Mouse (Mus musculus): ENCODE data around the gene Gm10964.
A peak's percentile ranks its signal among the peaks of the same experiment; 100 is the strongest.

Gene Gm10964

DNA sequence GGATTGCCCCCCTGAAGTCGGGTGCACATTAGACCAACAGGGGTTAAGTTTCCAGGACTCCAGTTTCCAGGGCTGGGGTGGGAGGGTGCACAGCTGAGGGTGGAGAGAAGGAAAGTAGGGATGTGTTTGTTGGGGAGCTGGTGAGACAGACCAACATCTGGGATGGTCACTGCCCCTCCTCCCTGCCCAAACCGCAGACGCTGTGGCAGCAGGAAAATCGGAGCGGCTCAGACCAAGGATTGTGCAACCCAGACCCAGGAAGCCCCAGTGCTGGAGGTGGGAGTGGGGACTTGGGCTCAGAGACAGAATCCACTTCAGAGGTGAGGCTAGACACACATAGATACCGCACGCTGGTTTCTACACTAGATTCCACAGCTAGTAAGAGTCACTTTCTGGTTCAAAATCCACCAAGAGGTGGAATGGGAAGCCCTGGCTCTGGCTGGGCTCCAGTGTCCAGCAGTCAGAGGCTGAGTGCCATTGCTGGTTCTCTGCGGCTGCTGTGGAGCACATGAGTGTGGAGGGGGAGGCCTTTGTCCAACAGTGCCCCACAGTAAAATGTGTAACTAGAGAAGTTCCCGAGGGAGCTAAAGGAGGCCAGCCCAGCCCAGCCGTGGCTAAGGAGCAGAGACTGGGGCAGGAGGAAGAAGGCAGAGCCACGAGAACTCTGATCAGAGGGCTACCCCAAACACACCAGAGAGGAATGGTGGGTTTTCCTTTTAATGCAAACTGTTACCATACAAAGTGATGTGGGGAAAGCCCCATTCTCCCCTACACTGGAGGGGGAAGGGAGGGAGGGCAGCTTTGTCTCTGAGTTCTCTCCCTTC, 4.3 kb upstream of the Gm10964 start:
- ATAC-seq (ENCODE audit: low TSS enrichment) = no peak

DNA sequence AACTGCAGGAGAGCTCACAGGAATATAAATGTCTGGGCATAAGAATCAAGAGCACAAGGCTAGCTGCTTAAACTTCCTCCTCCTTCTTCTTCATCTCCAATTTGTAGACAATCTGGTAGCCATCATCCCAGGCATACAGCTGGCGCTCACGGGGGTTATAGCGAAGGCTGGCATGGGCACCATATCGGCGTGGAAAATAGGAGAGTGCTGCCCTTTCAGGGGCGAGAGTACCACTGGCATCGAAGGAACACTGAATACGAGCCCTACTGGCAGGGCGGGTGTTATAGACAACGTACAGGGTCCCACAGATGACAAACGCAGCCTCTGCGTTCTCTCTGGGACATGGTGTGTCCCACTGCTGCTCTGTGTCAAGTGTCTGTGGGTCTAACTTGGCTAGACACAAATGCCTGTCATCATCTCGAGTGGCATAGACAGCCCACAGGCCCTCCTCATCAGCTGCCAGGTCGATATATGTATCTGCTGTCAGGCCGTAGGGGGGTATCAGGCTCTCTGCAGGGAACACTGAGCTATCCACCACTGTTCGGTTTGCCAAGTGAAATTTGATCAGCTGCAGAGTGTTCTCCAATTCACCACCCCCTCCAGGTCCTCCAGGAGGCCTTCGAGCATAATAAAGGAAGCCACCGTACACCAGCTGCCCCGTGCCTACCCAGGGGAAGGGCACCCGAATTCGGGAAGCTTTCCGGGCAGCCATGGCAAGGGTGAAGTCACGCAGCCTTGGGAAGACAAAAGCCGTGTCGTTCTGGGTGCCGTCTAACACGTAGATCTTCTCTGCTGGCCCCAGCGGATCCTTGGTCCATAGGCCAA, 3.2 kb upstream of the Gm10964 start:
- no peak for ATAC-seq (ENCODE audit: low TSS enrichment)

DNA sequence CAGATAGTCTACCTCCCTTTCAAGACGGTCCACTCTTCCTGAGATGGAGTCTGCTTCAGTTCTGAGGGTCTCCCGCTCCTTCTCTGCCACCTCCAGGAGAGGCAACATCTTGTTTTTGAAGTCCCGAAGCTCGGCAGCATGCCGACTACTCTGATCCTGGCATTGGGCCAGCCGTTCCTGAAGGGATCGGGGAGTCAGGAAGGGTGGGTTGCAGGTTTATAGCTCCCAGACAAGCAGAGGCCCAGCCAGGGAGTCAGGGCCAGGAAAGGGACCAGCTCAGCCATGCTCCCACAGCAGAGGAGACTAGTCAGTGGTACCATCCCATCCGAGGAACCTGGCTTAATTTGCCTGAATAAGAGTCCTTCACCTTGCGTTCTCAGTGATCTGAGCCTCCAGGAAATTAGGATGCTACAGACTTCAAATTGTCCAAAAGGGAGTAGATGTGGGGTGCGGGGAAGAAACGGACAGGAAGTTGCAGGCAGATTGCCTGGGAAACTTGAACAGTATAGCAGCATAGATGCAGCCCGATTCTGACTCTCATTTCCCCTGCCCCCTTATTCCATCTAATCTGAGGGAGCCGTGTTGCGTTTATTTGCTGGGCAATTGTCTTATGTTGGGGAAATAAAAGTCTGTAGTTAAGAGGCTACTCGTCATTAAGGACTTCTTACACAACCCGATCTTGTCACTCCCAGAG, 2.0 kb upstream of the Gm10964 start:
- no peak for ATAC-seq (ENCODE audit: low TSS enrichment)

DNA sequence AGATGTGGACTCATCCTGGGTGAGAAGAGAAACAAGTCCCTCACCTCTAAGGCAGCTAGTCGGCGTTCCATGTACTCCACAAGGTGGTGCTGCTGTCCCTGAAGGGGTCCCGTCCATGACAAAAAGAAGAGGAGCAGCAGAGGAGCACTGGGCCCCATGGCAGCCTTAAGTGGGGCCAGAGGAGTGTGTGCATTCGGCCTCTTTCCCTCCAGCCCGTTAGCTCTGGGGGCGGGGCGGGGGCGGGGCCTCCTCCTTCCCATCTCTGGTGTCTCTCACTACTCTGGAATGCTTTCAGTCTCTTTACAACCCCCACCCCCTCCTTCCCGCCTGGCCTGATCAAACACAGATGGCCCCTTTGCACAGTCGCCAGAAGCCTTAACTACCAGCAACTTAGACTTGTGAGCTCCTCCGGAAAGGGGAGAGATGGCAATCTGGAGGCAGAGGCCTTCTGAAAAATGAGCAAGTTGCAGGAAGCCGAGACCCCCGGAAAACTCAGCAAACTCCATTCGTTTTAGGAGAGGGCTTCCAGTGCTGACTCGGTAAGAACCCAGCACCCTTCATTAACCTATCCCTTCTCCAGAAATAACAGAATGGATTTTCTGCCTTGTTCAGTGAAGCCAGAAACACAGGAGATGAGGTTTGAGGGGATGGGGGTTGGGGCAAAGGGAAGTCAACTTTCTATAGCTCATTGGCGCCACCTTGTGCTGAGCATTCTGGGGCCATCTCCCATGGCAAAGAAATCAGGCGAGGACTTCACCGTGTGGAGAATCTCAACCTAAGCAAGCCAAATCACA, 1.2 kb upstream of the Gm10964 start, which contains the start of gene Olfml3:
TSS of gene Olfml3 (minus strand) at position 224 of the 794 bp plus-strand sequence.
- peak; percentile 72 for ATAC-seq (ENCODE audit: low TSS enrichment)

DNA sequence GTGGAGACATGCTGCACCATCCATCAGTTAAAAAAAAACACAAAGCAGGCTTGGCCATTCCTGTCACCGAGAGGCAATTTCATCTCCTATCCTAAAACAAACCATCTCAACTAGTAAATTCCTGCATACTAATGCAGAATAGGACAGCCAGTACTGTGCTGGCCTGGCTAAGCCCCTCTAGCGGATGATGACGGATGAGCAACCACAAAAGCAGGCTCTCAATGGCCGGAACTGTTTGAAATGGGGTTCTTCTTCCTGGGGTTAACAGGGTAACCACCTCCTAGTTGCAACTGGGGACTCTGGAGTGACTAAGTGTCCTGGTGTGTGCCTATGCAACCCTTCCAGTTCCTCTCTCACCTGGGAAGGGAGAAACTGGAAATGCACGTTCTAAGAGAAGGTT, 1.2 kb downstream of the Gm10964 start:
- ATAC-seq (ENCODE audit: low TSS enrichment) = no peak

DNA sequence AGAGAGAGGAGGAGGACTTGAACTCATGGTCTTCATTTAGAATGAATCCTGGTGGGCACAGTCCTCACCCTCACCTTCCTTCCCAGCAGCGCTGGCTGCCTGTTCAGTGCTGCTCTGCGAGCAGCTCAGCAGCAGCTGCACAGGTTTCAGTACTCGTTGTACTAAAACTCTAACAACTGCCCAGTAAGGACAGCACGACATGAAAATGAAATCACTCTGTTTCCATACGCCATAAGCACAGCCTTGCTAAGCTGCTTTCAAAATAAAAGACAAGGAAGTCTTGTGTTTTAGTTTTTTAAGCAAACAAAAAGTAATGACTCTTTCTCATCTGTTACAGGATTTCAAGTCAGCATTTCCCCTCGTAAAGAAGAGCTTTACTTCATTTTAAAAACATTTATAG, 4.0 kb downstream of the Gm10964 start:
- no peak for ATAC-seq (ENCODE audit: low TSS enrichment)

DNA sequence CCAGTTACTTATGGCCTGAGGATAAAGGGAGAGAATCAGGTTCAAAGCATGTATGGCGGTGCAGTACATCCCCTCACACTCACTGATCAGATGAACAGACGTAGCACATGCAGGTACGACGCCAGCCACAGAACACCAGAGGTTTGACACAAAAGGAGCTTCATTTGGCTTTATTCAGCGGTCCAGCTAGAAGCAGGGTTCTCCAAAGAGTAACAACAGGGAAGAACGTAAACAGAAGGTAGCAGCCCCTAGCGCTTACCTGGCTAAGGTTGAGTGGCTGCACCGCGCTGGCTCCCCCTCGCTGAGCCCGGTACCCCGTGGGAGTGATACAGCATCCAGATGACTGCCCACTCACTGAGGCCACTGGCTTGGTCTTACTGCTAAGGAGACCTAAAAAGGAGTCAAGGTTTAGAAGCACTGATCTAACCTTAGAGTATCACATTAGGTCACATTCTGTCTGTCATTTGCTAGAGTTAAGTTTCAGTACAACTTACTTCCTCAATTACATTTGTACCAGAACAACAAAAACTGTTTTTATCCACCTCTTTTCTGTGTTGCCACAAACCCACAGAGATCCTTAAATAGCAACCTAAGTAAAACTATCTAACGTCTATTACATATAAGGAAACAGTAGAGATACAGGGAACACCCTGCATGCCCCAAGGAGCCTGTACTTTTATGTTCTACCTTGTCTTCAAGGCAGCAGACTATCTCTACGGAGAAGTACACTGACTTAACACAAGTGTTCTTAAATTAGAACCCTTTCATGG, 6.0 kb downstream of the Gm10964 start:
- 0 out of 2 replicates have a peak, but pooled peaks have one; percentile 38 for ATAC-seq (ENCODE audit: low TSS enrichment)

DNA sequence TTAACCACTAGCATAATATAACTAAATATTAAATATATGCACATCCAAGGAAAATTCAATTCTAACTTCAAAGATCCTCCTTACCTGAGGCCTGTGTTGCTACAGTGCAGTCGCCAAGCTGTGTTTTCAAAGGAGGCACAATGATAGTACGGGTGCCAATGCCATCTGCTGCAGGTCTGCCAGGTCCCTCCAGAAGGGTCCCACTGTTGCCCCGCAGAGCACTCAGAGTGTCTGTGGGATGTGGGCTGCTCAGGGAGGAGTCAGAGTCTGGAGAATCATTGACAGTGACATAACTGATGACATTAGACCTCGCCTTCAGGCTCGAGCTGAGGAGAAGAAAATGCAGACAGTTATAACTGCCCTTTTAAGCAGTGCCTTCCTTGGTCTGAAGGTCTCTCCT, 7.5 kb downstream of the Gm10964 start:
- no peak for ATAC-seq (ENCODE audit: low TSS enrichment)

DNA sequence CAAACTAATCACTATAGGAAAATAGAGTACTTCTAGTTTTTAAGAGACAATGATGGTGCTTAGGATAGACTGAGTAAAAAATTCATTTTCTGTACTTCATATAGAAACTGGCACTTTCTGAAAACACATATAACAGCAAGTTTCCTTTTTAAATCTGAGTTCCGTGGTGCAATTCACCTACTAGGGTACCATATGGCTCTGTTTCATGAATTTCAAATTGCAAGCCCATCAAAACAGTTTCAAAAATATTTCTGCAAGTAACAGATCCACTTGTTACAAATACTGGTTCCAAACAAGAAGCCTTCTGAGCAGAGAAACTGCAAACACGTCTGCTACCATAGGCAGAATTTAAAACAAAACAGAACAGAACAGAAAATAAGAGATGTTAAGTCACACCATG, 12.4 kb downstream of the Gm10964 start:
- ATAC-seq (ENCODE audit: low TSS enrichment) = peak; percentile 76

DNA sequence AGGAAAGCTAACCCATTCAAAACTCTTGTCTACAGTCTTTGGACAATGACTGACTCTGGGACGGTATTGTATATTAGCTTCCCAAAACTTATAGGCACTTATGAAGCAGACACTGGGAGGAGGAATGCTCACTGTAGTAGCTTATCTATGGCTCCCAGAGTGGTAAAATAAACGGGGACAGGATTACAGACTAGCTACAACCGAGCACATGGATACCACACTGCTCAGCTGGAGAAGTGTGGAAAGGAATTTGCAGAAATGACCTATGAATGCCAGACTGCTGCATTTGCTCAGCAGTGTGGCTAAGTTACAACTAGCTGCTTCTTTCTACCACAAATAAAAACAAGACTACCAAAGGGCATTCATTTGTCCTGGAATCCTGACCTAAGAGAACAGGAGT, 16.2 kb downstream of the Gm10964 start:
- no peak for ATAC-seq (ENCODE audit: low TSS enrichment)

DNA sequence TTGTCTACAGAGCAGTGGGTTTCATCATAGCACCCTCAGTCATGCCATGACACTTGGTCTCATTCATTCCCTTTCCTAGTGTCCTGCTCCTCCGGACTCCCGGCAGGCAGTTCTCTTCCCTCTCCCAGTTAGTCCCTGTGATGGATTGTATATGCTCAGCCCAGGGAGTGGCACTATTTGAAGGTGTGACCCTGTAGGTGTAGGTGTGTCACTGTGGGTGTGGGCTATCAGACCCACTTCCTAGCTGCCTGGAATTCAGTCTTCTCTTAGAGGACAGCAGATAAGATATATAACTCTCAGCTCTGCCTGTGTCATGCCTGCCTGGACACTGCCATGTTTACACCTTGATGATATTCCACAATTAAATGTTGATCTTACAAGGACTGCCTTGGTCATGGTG, 17.8 kb downstream of the Gm10964 start:
- ATAC-seq (ENCODE audit: low TSS enrichment) = no peak

DNA sequence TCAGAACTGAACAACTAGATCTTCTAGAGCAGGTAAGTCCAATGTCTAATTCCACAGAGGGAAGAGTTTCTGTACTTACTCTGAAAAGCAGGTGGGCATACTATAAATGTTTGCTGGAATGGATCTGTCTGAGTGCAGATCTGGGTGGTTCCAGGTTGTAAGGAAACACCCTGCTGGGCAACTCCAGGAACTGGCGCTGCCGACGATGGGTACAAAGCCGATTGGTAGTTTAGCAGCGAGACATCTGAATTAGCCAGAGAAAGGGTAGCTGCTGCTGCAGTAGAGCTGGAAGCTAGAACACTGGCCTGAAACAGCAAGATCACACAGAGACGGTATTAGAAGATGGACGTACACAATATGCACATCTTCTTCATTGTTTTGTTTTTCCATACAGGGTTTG, 19.3 kb downstream of the Gm10964 start:
- ATAC-seq (ENCODE audit: low TSS enrichment) = no peak

DNA sequence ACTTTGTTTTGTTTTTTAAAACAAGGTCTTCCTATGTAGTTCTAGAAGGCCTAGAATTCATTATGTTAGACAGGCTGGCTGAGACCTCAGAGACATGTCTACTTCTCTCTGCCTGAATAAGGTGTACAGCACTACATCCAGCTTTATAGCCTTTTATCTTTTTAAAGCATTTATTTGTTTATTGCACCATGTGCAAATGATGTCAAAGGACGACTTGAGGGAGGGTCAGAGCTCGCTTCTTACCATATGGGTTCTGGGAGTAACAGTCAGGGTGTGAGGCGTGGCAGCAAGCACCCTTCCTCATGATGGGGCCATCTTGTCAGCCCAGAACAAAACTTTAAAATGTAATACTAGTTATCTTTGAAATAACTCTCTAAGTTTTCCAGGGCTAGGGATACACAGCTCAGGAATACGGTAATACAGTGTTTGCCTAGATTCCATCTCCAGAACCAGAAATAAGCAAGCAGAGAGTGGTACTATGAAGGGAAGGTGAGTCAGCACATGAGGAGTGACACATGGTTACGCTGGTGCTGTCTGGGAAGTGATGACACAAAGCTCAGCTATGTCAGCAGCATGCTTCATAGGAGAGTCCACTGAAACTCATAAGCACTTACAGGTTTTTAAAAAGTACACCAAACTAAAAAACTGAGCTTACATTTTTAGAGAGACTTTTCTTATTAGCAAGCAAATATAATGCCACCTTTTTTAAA, 20.2 kb downstream of the Gm10964 start:
- ATAC-seq (ENCODE audit: low TSS enrichment) = no peak

DNA sequence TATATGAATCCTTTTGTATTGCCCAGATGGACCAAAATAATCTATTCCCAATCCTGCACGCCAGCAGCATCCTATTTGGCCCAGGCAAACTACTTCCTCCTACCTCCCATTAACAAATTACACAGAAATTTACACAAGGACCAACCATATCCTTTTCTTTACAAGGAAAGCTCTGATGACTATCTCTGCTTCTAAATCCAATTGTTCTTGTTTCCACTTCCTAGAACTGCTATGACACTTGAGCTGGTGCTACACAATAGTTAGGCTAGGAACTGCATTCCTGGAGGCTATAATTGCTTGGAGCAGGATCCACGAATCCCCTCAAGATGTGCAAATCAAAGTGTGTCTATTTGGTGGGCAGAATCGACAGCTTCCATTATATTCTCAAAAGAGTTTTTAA, 27.6 kb downstream of the Gm10964 start:
- ATAC-seq (ENCODE audit: low TSS enrichment) = no peak

DNA sequence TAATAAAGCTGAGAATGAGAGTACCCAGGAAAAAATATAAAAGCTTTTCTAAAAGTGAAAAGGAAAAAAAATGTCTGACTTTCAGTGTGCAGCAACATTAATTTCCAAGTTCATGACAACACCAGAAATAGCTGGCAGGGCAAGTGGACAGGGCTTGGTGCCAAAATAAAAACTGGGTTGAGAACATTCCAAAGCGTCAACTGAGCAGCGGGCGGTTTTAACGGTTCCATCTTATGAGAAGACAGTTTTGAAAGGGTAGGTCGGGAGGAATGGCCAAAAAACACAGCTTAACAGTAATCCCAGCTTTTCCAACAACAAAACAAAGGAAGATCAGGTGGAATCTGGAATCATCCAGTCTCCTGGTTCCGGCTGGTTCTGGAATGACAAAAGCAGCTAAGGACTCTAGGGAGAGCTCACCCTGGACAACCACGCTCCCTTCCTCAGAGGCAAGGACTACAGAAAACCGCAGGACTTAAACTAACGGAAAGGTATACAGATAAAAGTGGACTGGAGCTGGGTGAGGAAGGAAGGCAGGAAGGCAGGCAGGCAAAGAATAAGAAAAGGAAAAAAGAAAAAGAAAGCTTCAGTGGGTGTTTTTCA, 32.5 kb downstream of the Gm10964 start:
- no peak for ATAC-seq (ENCODE audit: low TSS enrichment)

DNA sequence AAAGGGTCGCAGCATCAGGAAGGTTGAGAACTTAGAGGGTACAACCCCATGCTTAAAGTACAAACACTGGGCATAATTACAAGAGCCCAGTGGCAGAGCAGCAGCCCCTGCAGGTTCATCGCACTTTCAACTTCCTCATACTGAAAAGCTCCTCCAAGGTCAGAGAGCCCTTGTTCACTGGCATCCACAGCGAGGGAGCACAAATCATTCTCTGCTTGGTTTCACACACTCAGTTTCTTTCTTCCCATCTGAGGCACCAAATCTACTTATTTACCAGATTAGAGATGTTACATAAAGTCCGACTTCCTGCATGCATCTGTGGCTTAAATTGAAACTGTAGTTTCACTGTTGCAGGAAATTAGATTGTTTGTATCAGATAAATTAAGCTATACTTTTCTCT, 33.7 kb downstream of the Gm10964 start:
- no peak for ATAC-seq (ENCODE audit: low TSS enrichment)

DNA sequence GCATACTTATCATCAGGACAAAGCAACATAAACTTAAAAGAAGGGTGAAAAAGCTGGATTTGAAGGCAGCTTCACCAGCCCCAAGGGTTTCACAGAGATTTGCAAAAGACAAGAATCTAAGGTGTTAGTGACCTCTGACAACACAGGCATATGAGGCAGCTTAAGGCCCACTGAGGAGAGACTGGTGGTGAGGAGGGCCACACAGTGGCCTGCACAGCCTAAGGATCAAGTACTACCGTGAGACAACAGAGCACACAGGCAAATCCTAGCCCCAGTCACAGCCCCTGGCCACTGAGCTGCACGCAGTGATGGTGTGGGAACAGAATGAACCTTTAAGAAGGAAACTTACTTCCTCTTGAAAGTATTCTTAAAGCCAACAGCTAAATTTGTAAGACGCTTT, 34.3 kb downstream of the Gm10964 start:
- ATAC-seq (ENCODE audit: low TSS enrichment) = no peak

DNA sequence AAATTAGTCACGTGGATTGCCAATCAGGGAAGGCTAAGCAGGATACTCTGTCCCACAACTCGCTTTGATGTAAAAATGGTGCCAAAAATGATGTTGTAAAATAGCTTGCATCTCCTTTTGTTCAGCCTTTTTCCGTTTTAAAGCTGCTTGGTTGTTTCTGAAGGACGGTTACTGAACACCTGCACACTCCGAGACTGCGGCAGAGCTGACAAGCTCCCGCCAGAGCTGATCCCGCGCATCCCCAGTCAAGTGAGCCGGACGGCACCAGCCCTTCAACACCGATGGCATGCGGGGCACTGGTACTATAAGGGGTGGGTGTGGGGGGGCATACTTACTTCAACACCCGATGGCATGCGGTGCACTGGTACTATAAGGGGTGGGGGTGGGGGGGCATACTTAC, 34.8 kb downstream of the Gm10964 start:
- ATAC-seq (ENCODE audit: low TSS enrichment) = no peak

DNA sequence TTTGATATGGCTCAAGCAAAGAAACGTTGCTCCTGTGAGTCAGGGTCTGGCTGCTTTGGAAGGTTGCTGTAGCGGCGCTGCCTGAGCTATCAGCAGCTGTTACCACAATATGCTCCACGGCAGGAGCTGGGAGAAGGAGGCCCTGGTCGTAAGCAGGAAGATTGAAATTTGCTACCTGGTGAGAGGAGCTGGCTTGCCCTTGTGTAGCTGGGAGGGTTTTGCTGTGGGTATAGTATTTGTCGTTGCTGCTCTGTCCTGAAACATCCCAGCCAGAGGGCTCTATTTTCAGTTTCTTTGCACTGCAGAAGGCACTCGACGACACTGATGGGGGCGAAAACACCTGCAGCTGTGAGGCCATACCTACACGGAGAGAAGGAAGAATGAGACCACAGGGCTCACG, 38.8 kb downstream of the Gm10964 start:
- ATAC-seq (ENCODE audit: low TSS enrichment) = peak; percentile 29; the same call in 1 of the 2 replicates

DNA sequence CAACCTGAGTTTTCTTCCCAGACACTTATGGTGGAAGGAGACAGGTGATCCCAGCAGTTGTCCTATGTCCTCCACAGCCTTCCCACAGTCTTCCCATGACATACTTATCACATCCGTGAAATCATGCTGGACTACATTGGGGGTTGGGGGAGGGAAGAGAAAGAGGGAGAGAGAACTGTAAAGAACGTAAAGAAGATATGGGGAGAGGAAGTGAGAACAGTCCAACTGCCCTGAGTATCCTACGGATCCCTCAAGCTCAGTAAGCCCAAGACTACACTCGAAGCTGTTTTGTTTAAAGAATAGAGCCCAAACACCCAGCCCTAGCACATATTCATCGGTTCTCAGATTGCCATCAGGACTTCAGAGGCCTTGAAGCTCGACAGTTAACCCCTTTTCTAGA, 39.5 kb downstream of the Gm10964 start:
- ATAC-seq (ENCODE audit: low TSS enrichment) = no peak
